Mouse (Mus musculus): Measurements from ENCODE around the gene Olfr266.

The Olfr266 gene

DNA sequence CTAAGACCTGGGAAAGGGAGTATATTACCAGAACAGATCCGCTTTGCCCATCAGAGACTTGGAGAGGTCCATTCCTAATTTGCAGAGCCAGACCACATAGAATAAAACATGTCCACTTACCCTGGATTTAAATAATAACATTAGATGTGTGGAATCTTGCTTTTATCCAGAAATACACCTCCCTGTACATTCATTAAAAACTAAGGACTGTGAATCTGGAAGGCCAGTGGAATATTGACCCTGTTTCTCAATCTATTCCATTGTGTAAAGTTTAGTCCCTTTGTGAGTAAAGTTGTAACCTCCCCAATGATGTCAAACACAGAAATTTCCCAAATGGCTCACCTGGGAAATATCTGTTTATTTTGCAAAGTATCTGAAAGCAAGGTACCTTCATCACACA, at the start of gene Olfr266:
Olfr266 (minus strand) TSS at position 101 of the 400 bp plus-strand sequence.
- no peak for DNase-seq (ENCODE audit: extremely low spot score, low read depth, low spot score)

DNA sequence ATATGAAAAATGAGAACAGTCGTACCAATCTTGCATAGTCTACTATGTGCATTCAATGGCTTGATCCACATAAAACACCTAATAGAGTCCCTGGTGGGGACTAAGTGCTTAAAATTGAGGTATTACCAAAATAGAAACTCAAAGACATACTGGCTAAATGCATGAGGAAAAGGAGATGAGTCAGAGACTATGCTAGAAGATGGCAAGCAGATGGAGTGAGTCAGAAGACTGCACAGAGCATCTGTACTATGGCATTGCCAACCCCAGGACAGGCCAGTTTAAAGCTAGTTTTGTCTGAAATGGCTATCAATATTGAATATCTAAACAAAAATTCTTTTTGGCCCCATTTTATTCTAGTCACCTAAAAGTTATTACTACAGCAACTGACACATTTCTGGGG, 49.5 kb upstream of the Olfr266 start:
- no peak for DNase-seq (ENCODE audit: extremely low spot score, low read depth, low spot score)

DNA sequence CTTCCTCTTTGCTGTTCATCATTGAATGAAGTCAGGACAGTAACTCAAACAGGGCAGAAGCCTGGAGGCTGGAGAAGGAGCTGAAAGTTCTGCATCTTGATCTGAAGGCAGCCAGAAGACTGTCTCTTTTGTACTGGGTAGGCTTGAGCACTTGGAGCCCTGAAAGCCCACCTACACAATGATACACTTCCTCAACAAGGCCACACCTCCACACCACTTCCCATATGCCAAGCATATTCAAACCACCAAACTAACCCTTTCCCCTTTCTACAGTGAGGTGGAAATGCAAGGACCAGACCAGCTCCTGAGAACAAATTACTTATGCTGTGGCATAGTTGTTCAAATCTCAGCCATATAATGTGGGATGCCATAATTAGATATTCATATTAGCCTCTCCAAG, 46.8 kb upstream of the Olfr266 start:
- no peak for DNase-seq (ENCODE audit: extremely low spot score, low read depth, low spot score)

DNA sequence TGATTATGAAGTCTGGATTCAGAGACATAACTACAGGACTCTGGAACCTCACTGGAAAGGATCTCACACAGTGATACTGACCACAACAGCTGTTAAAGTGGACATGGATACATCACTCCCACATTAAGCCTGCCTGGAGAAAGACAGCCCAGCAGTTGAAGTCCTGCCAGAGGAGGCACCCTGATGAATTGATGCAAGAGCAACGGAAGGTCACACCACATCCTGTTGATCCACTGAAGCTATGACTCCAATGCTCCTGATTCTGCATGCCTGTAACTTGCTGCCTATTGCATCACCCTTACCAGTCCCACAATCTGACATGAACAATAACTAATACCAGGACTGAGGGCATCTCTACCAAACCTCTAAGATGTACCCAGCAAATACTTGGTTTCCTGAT, 6.0 kb upstream of the Olfr266 start:
- DNase-seq (ENCODE audit: extremely low spot score, low read depth, low spot score), result no peak

DNA sequence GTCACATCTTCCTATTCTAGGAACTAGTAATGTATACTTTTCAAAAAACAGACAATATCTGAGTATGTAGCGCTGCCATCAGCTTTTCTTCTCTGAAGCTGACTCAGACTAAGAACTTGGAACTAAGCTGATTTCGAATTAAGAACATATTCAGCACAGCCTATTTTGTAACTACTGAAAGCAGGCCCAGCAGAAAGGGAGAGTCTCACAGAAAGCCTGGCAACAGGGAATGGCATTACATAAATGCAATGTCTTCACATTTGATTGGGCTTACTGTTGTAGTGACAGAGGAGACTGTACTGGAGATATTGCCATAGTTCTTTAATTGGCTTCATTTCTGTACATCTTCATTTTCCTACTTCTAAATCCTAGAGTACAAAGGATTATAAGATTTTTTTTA, 8.4 kb downstream of the Olfr266 start:
- DNase-seq (ENCODE audit: extremely low spot score, low read depth, low spot score), result no peak

DNA sequence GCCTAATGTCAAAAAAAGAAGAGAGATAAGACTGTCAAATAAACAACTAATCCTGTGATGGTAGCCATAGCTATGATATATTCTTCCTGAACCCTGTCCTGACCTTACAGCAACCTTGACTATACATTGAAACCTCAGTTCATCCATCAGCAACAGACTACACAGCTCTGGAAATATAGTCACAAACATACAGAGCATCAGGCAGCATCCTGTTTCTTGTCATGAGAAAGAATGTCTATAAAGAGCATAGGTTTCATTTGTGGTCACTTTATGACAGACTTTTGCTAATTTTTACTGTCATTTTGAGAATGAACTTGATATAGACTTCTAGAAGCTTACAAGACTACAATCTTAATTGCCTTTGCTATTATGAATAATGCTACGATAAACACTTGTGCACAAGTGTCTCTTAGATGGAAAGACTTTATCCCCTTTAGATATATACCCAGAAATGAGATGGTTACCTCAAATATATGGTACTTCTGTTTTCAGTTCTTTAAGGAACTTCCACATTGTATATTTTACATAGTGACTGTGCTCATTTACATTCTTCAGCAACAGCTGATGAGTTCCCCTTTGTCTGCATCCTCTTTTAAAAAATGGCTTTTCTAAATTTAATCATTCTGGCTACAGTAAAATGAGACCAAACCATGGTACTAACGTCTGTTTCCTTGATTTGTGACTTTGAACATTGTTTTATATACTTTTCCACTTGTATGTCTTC, 17.0 kb downstream of the Olfr266 start:
- no peak for DNase-seq (ENCODE audit: extremely low spot score, low read depth, low spot score)

DNA sequence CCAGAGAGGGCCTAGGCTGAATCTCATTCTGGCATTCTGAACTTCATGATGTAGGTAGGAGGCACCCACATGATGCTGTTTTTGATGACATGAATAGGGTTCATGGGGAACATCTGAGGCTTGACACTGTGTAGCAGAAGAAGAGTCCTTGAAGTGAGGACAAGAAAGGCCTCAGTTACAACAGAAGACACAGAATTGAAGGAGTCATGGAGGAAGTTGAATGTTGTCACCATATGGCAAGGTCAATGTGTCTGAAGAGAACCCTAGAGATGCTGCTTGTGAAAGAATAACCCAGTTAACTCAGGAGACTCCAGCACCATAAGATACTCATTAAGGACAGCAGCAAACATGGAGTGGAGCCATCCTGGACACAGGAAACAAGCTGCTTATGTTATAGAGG, 28.0 kb downstream of the Olfr266 start:
- no peak for DNase-seq (ENCODE audit: extremely low spot score, low read depth, low spot score)

DNA sequence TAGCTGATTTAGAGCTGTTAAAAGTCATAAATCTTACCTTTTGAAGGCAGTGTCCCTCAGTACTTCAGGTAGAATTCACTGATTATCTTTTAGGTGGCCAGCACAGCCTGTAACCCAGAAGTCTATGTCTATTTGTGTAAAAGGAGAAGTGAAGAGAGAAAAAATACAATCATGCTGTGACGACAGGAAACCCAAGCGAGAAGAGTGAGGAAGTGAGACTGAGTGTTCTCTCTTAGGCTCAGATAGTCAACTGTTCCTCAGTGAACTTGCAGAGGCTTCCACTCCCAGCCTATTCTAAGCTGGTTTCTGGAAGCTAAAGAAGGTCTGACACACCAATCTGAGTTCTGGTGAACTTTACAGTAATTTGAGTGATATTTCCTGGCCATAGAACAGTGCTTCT, 36.2 kb downstream of the Olfr266 start, which contains the start of gene Cd53:
Cd53 (minus strand) TSS at position 220 of the 400 bp plus-strand sequence.
- no peak for DNase-seq (ENCODE audit: extremely low spot score, low read depth, low spot score)

DNA sequence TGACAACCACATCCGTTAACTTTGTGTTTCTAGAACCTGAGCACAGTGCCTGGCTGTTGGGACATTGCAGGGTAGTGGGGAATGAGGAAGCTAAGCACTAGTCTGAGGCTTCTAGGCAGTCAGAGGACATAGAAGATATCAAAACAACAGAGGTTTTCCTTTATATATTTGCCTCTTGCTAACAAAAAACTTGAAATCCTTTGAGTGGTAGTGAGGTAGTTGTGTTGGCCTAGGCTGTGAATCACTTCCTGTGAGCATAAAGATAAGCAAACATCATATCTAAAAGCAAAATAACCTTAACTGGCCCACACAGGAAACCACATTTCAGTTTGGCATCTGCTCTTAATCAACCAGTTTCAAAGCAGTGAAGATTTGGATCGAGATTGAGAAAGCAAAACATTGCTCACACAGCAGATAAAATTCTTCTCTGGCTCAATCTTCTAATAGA, 37.6 kb downstream of the Olfr266 start:
- no peak for DNase-seq (ENCODE audit: extremely low spot score, low read depth, low spot score)

DNA sequence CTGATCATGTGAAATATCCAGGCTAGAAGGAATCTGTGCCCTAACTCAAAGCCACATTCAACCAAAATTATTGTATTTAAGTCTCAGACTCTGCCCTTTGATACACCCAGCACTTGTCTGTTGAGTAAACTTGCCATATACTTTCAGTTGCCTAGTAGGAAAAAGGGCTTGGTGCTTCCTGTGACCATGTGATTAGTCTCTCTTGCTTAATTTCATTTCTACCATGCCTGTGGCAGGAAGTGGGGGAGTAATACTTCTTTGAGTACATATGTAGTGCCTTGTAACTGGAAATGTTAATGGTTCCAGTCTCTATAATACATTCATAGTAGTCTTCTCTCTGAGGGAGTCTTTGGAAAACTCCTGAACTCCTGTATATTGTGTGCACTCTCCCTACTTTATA, 38.1 kb downstream of the Olfr266 start:
- DNase-seq (ENCODE audit: extremely low spot score, low read depth, low spot score), result no peak

DNA sequence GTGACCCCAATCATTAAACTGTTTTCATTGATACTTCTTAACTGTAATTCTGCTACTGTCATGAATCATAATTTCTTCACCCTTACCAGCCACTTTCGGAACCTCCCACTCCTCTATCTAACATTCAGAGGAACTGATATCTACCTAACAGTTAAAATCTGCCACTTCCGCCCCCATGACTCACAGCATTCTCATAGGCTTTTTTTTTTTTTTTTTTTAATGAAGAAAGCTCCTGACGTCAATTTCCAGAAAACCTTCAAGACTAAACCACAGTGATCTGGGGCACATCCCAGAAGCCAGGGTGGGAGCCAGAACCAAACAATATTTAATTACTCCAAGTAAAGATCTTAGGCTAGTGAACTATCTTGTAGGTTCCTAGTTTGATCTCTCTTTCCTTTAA, 41.0 kb downstream of the Olfr266 start:
- no peak for DNase-seq (ENCODE audit: extremely low spot score, low read depth, low spot score)

DNA sequence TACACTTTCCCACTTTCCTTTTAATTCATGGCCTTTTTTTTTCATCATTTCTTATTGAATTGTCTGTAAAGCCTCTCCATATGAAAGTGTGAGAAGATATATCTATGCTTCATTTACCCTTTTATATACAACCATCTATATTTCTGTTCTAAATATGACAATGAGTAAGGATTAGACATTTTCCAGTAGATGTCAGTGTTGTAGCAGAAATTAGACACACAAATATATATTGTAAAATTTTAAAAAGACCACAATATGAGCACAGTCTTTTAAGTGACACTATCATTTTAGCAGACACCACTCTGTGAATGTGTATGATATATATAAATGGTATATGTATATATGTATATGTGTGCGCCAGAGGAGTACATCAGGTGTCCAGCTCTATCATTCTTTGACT, 54.3 kb downstream of the Olfr266 start:
- no peak for DNase-seq (ENCODE audit: extremely low spot score, low read depth, low spot score)
